ENCODE assay signal across 7 mouse cellular contexts in genomic region chr1:42697321-42697755, GRCm38 (mm10). TPM values are rescaled to one million over a fixed set of nuclear protein-coding genes. Genes with fewer than 3 reads are reported as not detected.
A peak's percentile ranks its signal among the peaks of the same experiment; 100 is the strongest.
DNase-seq lines count a peak whose midpoint lies in the region; ATAC-seq and TF ChIP-seq lines count a peak whose summit lies in the region.

No protein-coding gene starts in this region.

- peak overlapping the region; percentile 48 for H3K4me2 ChIP-seq in kidney, postnatal 0 days (ENCODE audit: low read length)
- peak overlapping the region; percentile 71 for H3K4me2 ChIP-seq in intestine, postnatal 0 days (replicated peaks; ENCODE audit: low read depth)
- peak overlapping the region; percentile 86 for H3K4me2 ChIP-seq in neural tube, embryonic 13.5 days

- ATAC-seq in kidney, postnatal 0 days (replicated peaks; ENCODE audit: low FRiP score, low read depth): no peak
- no peak for ATAC-seq in intestine, postnatal 0 days
- no peak for ATAC-seq in neural tube, embryonic 13.5 days (ENCODE audit: low read depth)
- ATAC-seq in cerebellum, adult (ENCODE audit: insufficient number of reproducible peaks, low FRiP score, low TSS enrichment): no peak

- H3K4me3 ChIP-seq in kidney, postnatal 0 days (replicated peaks; ENCODE audit: low read depth, low read length): peak overlapping the region; percentile 48
- peak overlapping the region; percentile 94 for H3K4me3 ChIP-seq in forebrain, embryonic 10.5 days
- peak overlapping the region; percentile 41 for H3K4me3 ChIP-seq in intestine, postnatal 0 days (ENCODE audit: low read depth, low read length)
- H3K4me3 ChIP-seq in neural tube, embryonic 13.5 days: peak overlapping the region; percentile 90

- no peak for DNase-seq in kidney, postnatal 0 days (ENCODE audit: low spot score)
- DNase-seq in kidney, postnatal 14 days: no peak
- peak; percentile 46 for DNase-seq in forebrain, embryonic 10.5 days (ENCODE audit: extremely low spot score, low spot score)
- DNase-seq in left cerebral cortex, adult 8-10 months (ENCODE audit: low spot score in 2 of 2): no peak

- H3K4me1 ChIP-seq in kidney, postnatal 0 days (replicated peaks; ENCODE audit: insufficient read depth, low read length): peaks cover 3% of the 10 kb centered on the region; the same call in 1 of the 2 replicates
- H3K4me1 ChIP-seq in forebrain, embryonic 10.5 days: peaks cover 56% of the 10 kb centered on the region
- H3K4me1 ChIP-seq in intestine, postnatal 0 days (replicated peaks; ENCODE audit: control insufficient read depth, insufficient read depth, low read length): no peaks in the 10 kb centered on the region
- H3K4me1 ChIP-seq in neural tube, embryonic 13.5 days (replicated peaks): peaks cover 32% of the 10 kb centered on the region

- under 1% methylated on average over 45 of the region's 58 CpGs for WGBS in kidney, postnatal 0 days
- under 1% methylated on average over 56 of the region's 58 CpGs for whole genome bisulfite sequencing in forebrain, embryonic 10.5 days
- WGBS in intestine, postnatal 0 days: 3% methylated on average over 25 of the region's 58 CpGs
- 0% methylated on average over 54 of the region's 58 CpGs for WGBS in neural tube, embryonic 13.5 days

- TF ChIP-seq CTCF in kidney, postnatal 0 days (IDR thresholded peaks at IDR 0.05; ENCODE audit: low read depth): no peak
- no peak for TF ChIP-seq CTCF in intestine, postnatal 0 days (IDR thresholded peaks at IDR 0.05; ENCODE audit: low read depth)

- peak overlapping the region; percentile 63 for H3K9ac ChIP-seq in kidney, postnatal 0 days (ENCODE audit: low read depth, low read length)
- H3K9ac ChIP-seq in intestine, postnatal 0 days (ENCODE audit: low read depth, low read length): no peak overlapping the region
- peak overlapping the region; percentile 99 for H3K9ac ChIP-seq in neural tube, embryonic 13.5 days

- peak overlapping the region; percentile 86 for H3K27ac ChIP-seq in kidney, postnatal 0 days
- peak overlapping the region; percentile 99 for H3K27ac ChIP-seq in forebrain, embryonic 10.5 days
- H3K27ac ChIP-seq in intestine, postnatal 0 days (ENCODE audit: low read depth, low read length): no peak overlapping the region
- H3K27ac ChIP-seq in neural tube, embryonic 13.5 days (replicated peaks): peak overlapping the region; percentile 97

- peaks cover 46% of the 10 kb centered on the region for H3K27me3 ChIP-seq in kidney, postnatal 0 days (ENCODE audit: insufficient read depth, low read length)
- H3K27me3 ChIP-seq in forebrain, embryonic 10.5 days (ENCODE audit: poor library complexity, severe bottlenecking): peaks cover 89% of the 10 kb centered on the region
- peaks cover 93% of the 10 kb centered on the region for H3K27me3 ChIP-seq in intestine, postnatal 0 days (replicated peaks; ENCODE audit: control insufficient read depth, insufficient read depth, low read length)
- no peaks in the 10 kb centered on the region for H3K27me3 ChIP-seq in neural tube, embryonic 13.5 days

- H3K36me3 ChIP-seq in kidney, postnatal 0 days (ENCODE audit: insufficient read depth, low read length): no peaks in the 10 kb centered on the region
- peaks cover 47% of the 10 kb centered on the region for H3K36me3 ChIP-seq in forebrain, embryonic 10.5 days (replicated peaks)
- H3K36me3 ChIP-seq in intestine, postnatal 0 days (ENCODE audit: control insufficient read depth, insufficient read depth): no peaks in the 10 kb centered on the region
- 0 out of 2 replicates have a peak, but pooled peaks cover 8% of the 10 kb centered on the region for H3K36me3 ChIP-seq in neural tube, embryonic 13.5 days

- no peaks in the 10 kb centered on the region for H3K9me3 ChIP-seq in kidney, postnatal 0 days (replicated peaks; ENCODE audit: low read length)
- H3K9me3 ChIP-seq in forebrain, embryonic 10.5 days: no peaks in the 10 kb centered on the region
- no peaks in the 10 kb centered on the region for H3K9me3 ChIP-seq in intestine, postnatal 0 days (ENCODE audit: control insufficient read depth)
- no peaks in the 10 kb centered on the region for H3K9me3 ChIP-seq in neural tube, embryonic 13.5 days

RNA-seq across cellular contexts. Expression of gene Pou3f3, which starts 1.8 kb away (rescaled TPM):
- 12.4 and 13.2 TPM in 2 replicates for polyA plus RNA-seq in kidney, postnatal 0 days (2015; fragmentation: Nextera tagmentation; extraction: Ambion mirVana)
- 13.4 and 14.4 TPM in 2 replicates for polyA plus RNA-seq in forebrain, embryonic 10.5 days (2016; fragmentation: Nextera tagmentation; extraction: Ambion mirVana)
- 0.14 TPM in 1 of 2 replicates, not detected in the other for polyA plus RNA-seq in intestine, postnatal 0 days (2015; fragmentation: Nextera tagmentation; extraction: Ambion mirVana)
- 10.5 and 12.2 TPM in 2 replicates for polyA plus RNA-seq in neural tube, embryonic 13.5 days (2015; fragmentation: Nextera tagmentation; extraction: Ambion mirVana)
- total RNA-seq in left cerebral cortex, adult 8-10 months (2022): 10 to 100 TPM; 47.4 to 53.3 (median 51.4) TPM

Comparison
In these comparisons a context has a peak if more than half of its experiments do, and no peak if none do; other contexts are left out.
1. H3K4me3 ChIP-seq: peak in every context shown above with its lines; median percentile 94 in forebrain, embryonic 10.5 days; 90 in neural tube, embryonic 13.5 days; 48 in kidney, postnatal 0 days; 41 in intestine, postnatal 0 days.
2. RNA of gene Pou3f3, which starts 1.8 kb away (polyA plus RNA-seq): 13.4 to 14.4 TPM in forebrain, embryonic 10.5 days, 12.4 to 13.2 TPM in kidney, postnatal 0 days and 10.5 to 12.2 TPM in neural tube, embryonic 13.5 days; 0.14 TPM in intestine, postnatal 0 days; every median in the first group is over 10 times any median in the second.
3. Peak in every context shown above with its lines, with median percentiles within 50 percentile points of each other: H3K4me2 ChIP-seq.